Mouse (Mus musculus) gonadal fat pad, adult 2 months (tissue): Measurements from ENCODE around the gene Cpne6. TPM values are rescaled to one million over a fixed set of nuclear protein-coding genes. Genes with fewer than 3 reads are reported as not detected.

ENCODE experiments used
- DNase-seq: peaks from one replicate; pipeline ENCODE4 v3.0.0-alpha.2; 2012; ENCODE audit warnings: low read depth
- polyA plus RNA-seq: library from polyadenylated mRNA; depleted of rRNA; stranded (reverse); fragments of >200 nt; gene quantifications from 2 replicates; pipeline ENCODE4 v1.2.3, GENCODE M21; 2012; rRNA removed

The Cpne6 gene
- polyA plus RNA-seq, result 0.39 and 0.74 TPM in 2 replicates

- no peak for DNase-seq
Observed at GRCm38 (mm10) chr14:55510125-55510731, at the start of gene Cpne6. Gene Cpne6 (plus strand): TSS chr14:55510445.

GRCm38 (mm10) chr14:55461757-55462156, 48.5 kb upstream of the Cpne6 start:
- DNase-seq, result no peak

DNA sequence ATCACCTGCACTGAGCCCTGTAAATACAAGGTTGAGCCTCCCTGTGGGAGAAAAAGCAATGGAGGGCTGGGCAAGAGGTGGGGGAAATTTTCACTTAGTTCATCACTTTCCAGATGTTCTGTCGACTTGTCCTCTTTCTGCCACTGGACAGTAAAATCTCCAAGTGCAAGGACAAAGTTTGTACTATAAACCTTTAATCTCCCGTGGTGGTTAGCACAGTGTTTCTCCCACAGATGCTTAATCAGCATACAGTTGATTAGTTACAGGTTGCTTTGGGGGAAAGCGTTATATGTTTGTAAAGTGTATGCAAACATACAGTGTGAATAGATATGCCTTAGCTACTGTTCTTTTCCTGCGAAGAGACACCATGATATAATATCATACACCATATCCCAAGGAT, 43.8 kb upstream of the Cpne6 start:
- DNase-seq, result no peak

GRCm38 (mm10) chr14:55467108-55467507, 43.1 kb upstream of the Cpne6 start:
- DNase-seq, result no peak

DNA sequence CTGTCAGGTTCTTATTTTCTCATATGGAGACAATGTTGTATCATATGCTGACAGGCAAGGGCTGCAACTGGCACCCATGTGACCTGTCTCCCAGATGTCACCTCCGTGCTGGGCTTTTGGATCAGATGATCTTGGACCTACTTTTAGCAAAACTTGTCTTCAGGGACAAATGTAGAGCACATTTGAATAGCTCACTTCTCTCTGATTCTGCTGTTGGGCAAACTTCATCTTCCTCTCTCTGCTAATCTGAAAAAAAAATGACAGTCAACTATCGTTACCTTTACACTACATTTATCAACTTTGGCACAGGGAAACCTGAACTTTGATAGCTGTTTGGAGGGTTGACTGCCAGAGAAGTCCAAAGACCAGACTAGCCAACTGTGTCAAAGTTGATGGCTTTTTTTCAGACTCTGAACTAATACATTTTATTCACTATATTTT, 41.9 kb upstream of the Cpne6 start:
- DNase-seq, result no peak

- no peak for DNase-seq
Observed at GRCm38 (mm10) chr14:55469041-55469440, 41.2 kb upstream of the Cpne6 start.

DNA sequence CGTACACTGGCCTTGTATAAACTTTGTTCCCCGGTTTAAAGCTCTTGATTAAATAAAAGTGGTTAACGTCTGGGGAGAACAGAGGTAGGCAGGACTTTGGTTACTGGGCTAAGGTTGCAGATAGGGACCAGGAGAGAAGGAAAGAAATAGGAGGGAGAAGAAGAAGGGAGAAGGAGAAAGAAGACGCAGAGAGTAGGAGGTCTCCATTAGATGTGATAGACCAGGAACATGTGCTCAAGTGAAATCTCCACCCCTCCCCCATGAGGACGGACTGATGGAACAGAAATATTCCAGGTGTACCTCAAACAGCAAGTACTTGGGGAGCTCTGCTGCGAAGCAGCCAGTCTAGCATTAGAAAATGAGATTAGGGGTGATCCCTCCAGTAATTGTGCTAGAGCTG, 40.4 kb upstream of the Cpne6 start:
- no peak for DNase-seq

DNA sequence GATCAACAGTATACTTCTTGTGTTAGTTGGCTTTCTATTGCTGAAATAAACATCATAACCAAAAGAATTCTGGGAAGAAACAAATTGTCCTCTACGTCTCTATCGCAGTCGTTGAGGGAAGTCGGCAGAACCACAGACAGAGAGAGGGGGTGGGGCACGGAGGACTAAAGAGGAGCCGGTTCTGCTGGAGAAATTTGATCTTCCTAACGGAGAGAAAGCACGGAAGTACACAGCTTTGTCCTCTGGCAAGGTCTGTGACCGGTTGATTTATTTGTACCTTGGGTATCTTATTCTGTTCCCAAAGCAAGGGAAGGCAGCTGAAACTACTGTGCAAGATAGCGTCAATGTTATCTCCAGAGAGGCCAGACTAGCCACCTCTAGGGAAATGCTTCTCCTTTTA, 39.4 kb upstream of the Cpne6 start:
- DNase-seq, result no peak

DNA sequence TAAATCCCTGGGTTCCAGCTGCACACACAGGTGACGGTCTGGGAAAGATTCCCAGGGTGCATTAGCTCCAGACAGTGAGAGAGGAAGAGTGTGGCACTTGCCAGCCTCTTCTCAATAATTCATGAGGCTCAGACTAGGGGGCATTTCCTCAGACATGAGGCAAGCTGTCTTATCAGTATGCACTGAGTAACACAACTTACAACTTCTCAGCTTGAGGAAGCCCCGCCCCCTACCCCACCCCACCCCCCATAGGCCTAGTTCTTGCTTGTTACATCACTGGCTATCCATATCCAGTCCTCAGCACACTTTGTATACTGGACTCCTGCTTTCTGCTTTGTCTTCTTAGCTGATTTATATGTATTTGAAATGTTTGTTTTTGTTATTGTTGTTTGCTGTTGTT, 34.6 kb upstream of the Cpne6 start:
- DNase-seq, result no peak

DNA sequence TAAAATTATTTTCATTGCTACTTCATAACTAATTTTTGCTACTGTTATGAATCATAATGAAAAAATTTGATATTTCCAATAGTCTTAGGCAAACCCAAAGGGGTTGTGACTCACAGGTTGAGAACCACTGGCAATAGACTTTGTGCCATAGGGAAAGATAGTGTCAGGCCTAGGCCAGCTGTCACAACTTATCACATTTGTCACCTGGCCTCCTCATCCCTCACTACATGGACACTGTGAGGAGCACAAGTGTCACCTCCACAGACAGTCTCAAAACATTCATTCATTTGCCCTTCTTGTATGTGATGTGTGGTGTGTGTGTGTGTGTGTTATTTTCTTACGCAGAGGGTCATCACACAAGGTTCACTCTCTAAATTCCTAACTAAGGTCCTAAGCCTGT, 32.8 kb upstream of the Cpne6 start:
- no peak for DNase-seq

GRCm38 (mm10) chr14:55477829-55478228, 32.4 kb upstream of the Cpne6 start:
- DNase-seq, result no peak

- no peak for DNase-seq
Observed at GRCm38 (mm10) chr14:55478651-55479599, 31.3 kb upstream of the Cpne6 start, which contains the start of gene Dhrs4. Gene Dhrs4 (plus strand): TSS chr14:55478758.

DNA sequence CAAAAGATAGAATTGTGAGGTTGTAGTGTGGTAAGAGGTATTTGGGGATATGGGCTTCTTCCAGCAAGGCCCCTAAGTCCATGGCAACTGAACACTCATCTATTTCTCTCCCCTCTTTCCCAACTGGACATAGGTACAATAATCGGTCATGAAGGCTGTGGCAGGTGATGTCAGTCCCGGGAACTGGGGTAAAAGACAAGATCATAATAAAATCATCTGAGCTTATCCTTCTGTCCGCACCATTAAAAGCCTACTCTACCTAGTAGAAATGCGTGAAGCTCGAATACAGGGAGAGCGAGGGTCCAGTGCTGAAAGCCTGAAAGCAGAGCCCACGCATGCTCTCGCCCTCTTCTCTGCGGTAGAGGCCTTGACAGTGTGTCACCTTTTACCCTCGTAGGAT, 30.6 kb upstream of the Cpne6 start:
- no peak for DNase-seq

GRCm38 (mm10) chr14:55484430-55485085, 25.7 kb upstream of the Cpne6 start:
- DNase-seq, result no peak

- DNase-seq, result no peak
Observed at GRCm38 (mm10) chr14:55486836-55487235, 23.4 kb upstream of the Cpne6 start.

- no peak for DNase-seq
Observed at GRCm38 (mm10) chr14:55490361-55491201, 19.7 kb upstream of the Cpne6 start, which contains the start of gene Carmil3. Gene Carmil3 (plus strand): TSS chr14:55490651.

DNA sequence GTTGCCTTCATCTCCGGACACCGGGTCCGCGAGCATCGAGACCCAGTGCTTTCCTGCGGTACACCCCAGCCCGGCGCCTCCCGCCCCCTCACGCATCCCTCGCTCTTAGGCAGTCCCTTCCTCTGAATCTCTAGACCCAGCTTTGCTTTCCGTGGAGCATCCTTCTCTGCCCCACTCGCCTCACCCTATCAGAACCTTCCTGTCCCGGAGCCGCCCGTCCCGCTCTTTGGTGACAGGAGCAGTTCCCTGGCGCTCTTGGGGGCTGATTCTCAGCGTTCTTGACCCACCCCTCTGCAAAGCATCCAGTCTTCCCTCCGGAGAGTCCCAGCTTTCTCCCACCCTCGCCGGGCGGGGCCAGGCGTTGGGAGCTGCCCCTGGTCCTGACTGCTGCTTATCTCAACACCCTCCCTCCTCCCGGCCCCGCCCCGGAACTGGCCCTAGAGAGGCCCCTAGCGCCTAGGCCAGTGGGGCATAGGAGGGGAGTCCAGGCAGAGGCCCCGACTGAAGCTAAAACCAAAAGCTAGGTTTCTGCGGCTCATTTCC, 18.9 kb upstream of the Cpne6 start:
- no peak for DNase-seq

- DNase-seq, result no peak
Observed at GRCm38 (mm10) chr14:55492103-55492502, 18.1 kb upstream of the Cpne6 start.

DNA sequence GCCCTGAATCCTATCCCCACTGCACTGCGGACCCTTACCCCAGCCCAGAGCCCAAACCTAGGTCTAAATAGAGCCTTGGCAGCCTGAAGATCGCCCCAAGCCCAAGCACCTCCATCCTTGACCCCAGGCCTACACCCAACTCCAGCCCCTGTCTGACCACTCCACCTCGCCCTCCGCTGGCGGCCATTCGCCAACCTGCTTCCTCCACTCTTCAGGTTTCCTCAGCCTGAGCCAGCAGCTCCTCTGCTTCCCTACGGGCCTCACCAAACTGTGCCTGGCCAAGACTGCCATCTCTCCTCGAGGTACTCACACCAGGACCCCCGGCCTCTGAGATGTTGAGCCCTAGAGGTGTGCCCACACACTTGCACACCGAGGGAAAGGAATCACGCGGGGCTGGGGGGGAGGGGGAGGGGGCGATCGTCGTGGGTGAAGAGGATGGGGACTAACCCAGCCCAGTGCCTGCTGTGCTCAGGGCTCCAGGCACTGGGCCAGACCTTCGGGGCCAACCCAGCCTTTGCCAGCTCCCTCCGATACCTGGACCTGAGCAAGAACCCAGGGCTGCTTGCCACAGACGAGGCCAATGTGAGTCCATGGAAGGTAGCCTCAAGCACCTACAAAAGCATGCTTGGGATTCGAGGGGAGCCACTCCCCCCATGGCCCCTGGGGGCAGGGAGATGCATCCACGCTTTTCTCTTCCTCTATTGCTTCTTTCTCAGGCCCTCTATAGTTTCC, 14.6 kb upstream of the Cpne6 start:
- no peak for DNase-seq

DNA sequence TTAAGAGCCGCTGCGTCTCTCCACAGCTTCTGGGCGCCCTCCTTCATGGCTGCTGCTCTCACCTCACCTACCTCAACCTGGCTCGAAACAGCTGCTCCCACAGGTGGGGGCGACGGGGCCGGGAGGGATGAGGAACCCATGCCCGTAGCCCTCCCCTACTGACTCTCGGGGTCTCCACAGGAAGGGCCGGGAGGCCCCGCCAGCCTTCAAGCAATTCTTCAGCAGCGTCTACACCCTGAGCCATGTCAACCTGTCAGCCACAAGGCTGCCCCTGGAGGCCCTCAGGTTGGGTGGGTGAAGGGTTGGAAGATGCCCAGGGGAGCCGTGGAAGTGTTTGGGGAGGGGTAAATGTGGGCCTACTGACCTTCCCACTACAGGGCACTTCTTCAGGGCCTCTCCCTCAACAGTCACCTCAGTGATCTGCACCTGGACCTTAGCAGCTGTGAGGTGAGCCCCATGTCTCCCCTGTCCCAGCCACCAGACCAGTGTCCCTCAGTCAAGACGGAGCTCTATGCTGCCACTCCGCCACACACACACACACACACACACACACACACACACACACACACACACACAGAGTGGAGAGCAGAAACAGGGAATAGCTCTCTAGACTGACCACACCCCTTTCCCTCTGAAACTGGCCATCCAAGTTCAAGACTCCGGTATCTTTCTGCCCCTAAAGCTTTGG, 13.3 kb upstream of the Cpne6 start:
- DNase-seq, result no peak
